Mouse (Mus musculus) intestine, postnatal 0 days (tissue): ENCODE results near the gene Zmat3. TPM values are rescaled to one million over a fixed set of nuclear protein-coding genes. Genes with fewer than 3 reads are reported as not detected.

Source experiments
- ATAC-seq: fragments of 200-750 bp; cut with Nextera tagmentation; 2 replicates; pipeline ENCODE4 v1.8.0; 2017; ENCODE audit warnings: mild to moderate bottlenecking, moderate TSS enrichment, moderate library complexity
- H3K27ac ChIP-seq: fragments of 300-500 bp; sonication (generic); 2 replicates; pipeline ENCODE4 v1.5.1; 2014; ENCODE audit warnings: mild to moderate bottlenecking, low read depth, low read length, moderate library complexity
- H3K27me3 ChIP-seq: fragments of 300-500 bp; sonication (generic); replicated peaks from 2 replicates; pipeline ENCODE4 v1.6.1; 2014; ENCODE audit warnings: low read length, mixed read lengths; ENCODE audit not compliant: control insufficient read depth, insufficient read depth
- H3K36me3 ChIP-seq: fragments of 300-500 bp; sonication (generic); 2 replicates; pipeline ENCODE4 v1.6.1; 2014; ENCODE audit warnings: mild to moderate bottlenecking, moderate library complexity; ENCODE audit not compliant: control insufficient read depth, insufficient read depth
- H3K4me1 ChIP-seq: fragments of 300-500 bp; sonication (generic); replicated peaks from 2 replicates; pipeline ENCODE4 v1.6.1; 2014; ENCODE audit warnings: antibody characterized with exemption, low read length, mixed read lengths; ENCODE audit not compliant: control insufficient read depth, insufficient read depth
- H3K4me2 ChIP-seq: fragments of 300-500 bp; sonication (generic); replicated peaks from 2 replicates; pipeline ENCODE4 v1.6.1; 2014; ENCODE audit warnings: low read depth, mild to moderate bottlenecking, moderate library complexity
- H3K4me3 ChIP-seq: fragments of 300-500 bp; sonication (generic); 2 replicates; pipeline ENCODE4 v1.5.1; 2014; ENCODE audit warnings: low read depth, low read length
- H3K9ac ChIP-seq: fragments of 300-500 bp; sonication (generic); 2 replicates; pipeline ENCODE4 v1.6.1; 2014; ENCODE audit warnings: mild to moderate bottlenecking, low read depth, low read length
- H3K9me3 ChIP-seq: fragments of 300-500 bp; sonication (generic); 2 replicates; pipeline ENCODE4 v1.6.1; 2016; ENCODE audit warnings: mixed run types; ENCODE audit not compliant: control insufficient read depth
- CTCF ChIP-seq: sonication (generic); IDR thresholded peaks from 2 replicates; pipeline ENCODE4 v1.5.1; 2016; ENCODE audit warnings: low read depth, mild to moderate bottlenecking, control low read depth, antibody characterized with exemption, moderate library complexity
- WGBS: fragments of 180-500 bp; shearing (Covaris S2); extraction: QIAGEN DNeasy Blood & Tissue Kit; methylation state at CpG from one replicate; pipeline ENCODE4 v1.1.7; 2014; 5-methylcytosine and 5-hydroxymethylcytosine counted together
- polyA plus RNA-seq: library from polyadenylated mRNA; unstranded; fragments of >200 nt; fragmentation: Nextera tagmentation; extraction: Ambion mirVana; gene quantifications from 2 replicates; pipeline ENCODE4 v1.2.1, GENCODE M21; 2015

The Zmat3 gene
- polyA plus RNA-seq, 1 experiment from 2014 or later: 2.8 TPM

DNA sequence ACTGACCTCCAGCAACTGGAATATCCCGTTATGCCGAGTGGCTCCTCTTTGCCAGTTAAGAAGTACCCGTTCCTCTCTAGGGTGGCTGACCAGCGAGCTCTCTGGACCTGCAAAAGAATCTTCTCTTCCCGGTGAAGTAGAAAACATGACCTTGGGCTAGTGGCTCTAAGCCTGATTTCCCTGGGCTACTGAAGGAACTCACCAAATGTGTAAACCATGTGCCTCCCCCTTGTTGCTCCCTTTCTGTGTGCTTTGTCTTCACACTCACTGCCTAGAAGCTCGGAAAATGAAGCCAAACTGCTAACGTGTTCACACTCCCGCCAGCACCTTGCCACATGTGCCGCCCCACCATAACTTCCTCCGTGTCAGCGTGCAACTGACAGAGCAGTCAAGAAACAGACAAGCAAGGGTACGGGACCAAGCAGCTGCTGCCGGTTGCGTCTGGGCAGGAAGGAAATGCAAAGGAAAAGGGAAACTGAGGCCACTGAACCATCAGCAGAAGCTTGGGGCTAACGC lies 47.9 kb downstream of the Zmat3 start:
- Histone ChIP-seq H3K27ac (no peak overlapping the region), H3K4me3 (no peak overlapping the region), H3K36me3 (no peaks in the 10 kb centered on the region), H3K9ac (no peak overlapping the region), H3K4me1 (no peaks in the 10 kb centered on the region), H3K9me3 (no peaks in the 10 kb centered on the region), H3K4me2 (no peak overlapping the region), H3K27me3 (no peaks in the 10 kb centered on the region)
- 66% methylated on average over 15 of the region's 15 CpGs for WGBS
- ATAC-seq: no peak
- TF ChIP-seq CTCF: no peak

DNA sequence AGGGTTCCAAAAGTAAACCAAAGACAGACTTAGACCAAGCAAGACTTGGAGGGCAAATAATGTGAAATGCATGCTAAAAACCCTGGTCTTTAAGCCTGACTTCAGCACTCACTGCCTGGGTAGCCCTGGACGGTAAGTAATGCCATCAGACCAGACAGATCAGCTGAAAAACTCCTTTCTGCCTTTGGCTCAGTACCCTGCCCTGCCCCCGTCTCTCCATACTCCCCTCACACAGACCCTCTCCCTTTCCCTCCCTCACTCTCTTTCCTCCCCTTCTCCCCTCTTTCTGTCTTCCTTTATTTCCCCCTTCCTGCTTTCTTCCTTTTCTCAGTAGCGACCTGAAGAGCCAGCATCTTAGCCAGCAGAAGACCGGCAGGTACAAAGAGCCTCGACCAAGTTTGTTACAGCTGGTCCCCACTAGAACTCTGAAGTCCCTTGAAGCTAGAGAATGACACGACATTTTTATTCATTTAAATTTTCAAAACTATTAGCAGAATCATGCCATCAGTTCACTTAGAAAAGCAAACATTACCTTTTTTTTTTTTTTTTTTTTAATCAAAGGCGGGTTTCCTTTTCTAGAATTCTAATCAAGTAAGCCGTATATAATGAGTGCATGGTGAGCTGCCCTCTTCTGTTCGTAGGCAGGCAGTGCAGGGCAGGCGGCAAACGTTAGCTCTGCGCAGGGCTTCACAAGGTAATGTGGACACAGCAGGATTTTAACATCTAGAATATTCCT lies 48.5 kb downstream of the Zmat3 start:
- no peak for ATAC-seq
- TF ChIP-seq CTCF: peak; percentile 79
- no peak overlapping the region for H3K4me2 ChIP-seq
- H3K9me3 ChIP-seq: no peaks in the 10 kb centered on the region
- H3K4me1 ChIP-seq: no peaks in the 10 kb centered on the region
- H3K9ac ChIP-seq: no peak overlapping the region
- H3K27me3 ChIP-seq: no peaks in the 10 kb centered on the region
- H3K27ac ChIP-seq: no peak overlapping the region
- 26% methylated on average over 12 of the region's 12 CpGs for WGBS
- no peak overlapping the region for H3K4me3 ChIP-seq
- H3K36me3 ChIP-seq: no peaks in the 10 kb centered on the region

DNA sequence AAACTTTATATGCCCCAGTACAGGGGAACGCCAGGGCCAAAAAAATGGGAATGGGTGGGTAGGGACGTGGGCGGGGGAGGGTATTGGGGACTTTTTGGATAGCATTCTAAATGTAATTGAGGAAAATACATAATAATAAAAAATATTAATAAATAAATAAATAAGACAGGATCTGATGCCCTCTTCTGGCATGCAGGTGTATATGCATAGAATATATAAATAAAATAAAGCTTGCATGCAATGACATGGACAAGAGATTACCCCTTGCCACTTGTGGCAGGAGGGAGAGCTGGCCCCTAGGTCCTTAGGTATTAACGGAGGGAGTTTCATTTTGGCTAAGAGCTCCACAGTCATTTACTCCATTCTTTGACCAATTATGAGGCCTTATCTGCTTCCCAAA lies 51.1 kb downstream of the Zmat3 start:
- no peak overlapping the region for H3K27ac ChIP-seq
- no peak overlapping the region for H3K9ac ChIP-seq
- TF ChIP-seq CTCF: 0 out of 2 replicates have a peak, but pooled peaks have one; percentile 9
- WGBS: 90% methylated on average over 4 of the region's 4 CpGs
- H3K27me3 ChIP-seq: no peaks in the 10 kb centered on the region
- no peaks in the 10 kb centered on the region for H3K9me3 ChIP-seq
- no peak overlapping the region for H3K4me3 ChIP-seq
- H3K4me1 ChIP-seq: no peaks in the 10 kb centered on the region
- no peaks in the 10 kb centered on the region for H3K36me3 ChIP-seq
- no peak overlapping the region for H3K4me2 ChIP-seq
- no peak for ATAC-seq

DNA sequence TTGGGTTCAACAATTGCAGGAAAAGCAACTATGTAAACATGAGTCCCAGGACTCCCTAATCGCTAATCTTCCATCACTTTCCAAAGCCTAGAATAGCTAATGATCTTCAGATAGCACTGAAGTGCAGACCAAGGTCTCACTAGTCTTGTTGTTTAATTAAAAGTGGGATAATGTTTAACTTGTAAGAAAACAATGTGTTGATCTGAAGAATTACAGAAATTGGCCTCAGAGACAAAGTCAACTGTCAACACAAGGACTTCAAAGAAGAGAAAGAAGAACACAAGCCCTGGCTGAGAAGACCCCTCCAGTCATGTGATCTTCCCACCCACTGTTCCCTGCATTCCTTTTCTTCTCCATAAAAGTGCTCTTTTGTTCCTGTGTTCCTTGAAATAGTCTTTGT lies 61.6 kb downstream of the Zmat3 start:
- 28% methylated on average over 1 of the region's 1 CpGs for WGBS
- Histone ChIP-seq H3K9me3 (no peaks in the 10 kb centered on the region), H3K4me1 (no peaks in the 10 kb centered on the region), H3K4me3 (no peak overlapping the region), H3K27me3 (no peaks in the 10 kb centered on the region), H3K27ac (no peak overlapping the region), H3K9ac (no peak overlapping the region), H3K4me2 (no peak overlapping the region), H3K36me3 (no peaks in the 10 kb centered on the region)
- TF ChIP-seq CTCF: no peak
- no peak for ATAC-seq

DNA sequence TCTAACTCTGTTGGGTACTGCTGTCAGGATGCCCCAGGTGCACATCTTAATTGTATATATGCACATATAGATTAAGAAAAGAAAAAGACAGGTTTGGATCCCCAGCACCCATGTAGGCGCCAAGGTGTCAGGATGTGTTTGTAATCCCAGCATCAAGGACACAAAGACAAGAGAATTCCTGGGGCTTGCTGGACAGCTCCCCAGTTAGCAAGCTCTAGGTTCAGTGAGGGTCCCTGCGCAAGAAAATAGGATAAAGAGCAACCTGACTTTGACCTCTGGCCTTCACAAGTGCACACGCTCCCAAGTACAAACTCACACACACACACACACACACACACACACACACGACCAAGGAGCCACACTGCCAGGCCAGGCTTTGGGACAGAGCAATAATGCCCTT lies 73.8 kb downstream of the Zmat3 start:
- Histone ChIP-seq H3K27me3 (no peaks in the 10 kb centered on the region), H3K36me3 (no peaks in the 10 kb centered on the region), H3K9me3 (no peaks in the 10 kb centered on the region), H3K4me3 (no peak overlapping the region), H3K9ac (no peak overlapping the region), H3K27ac (no peak overlapping the region), H3K4me2 (no peak overlapping the region), H3K4me1 (no peaks in the 10 kb centered on the region)
- no peak for TF ChIP-seq CTCF
- WGBS: 45% methylated on average over 4 of the region's 4 CpGs
- ATAC-seq: no peak

Other genes starting within 250 kb of the Zmat3 start
- 5.9 and 7.0 TPM in 2 replicates for gene Pik3ca, start 31.7 kb upstream of the Zmat3 start, polyA plus RNA-seq
- gene Kcnmb3, start 126.2 kb upstream of the Zmat3 start, polyA plus RNA-seq: 0.07 TPM in 1 of 2 replicates, not detected in the other
- gene Zfp639, start 144.2 kb upstream of the Zmat3 start, polyA plus RNA-seq: 18.8 and 19.1 TPM in 2 replicates
- gene Mfn1, start 163.5 kb upstream of the Zmat3 start, polyA plus RNA-seq: 20.1 and 20.2 TPM in 2 replicates